ENCODE assay signal across 11 mouse cellular contexts in genomic region chr7:132724501-132725062, GRCm38 (mm10).
DNase-seq lines count a peak whose midpoint lies in the region; ATAC-seq and TF ChIP-seq lines count a peak whose summit lies in the region.
"Had no signal": no experiment of that assay in that cellular context is flagged by ENCODE, and none has a peak within 500 bp of the region (broad histone marks: within the 10 kb centered on the region; RNA-seq: fewer than 3 reads in every experiment).

No protein-coding gene starts in this region.

- 0 out of 2 replicates have a peak overlapping the region, but pooled peaks have one; percentile 21 for H3K27ac ChIP-seq in intestine, postnatal 0 days (ENCODE audit: low read depth, low read length)
- no peak overlapping the region for H3K27ac ChIP-seq in intestine, embryonic 16.5 days (ENCODE audit: low read length)
- H3K27ac ChIP-seq: embryonic facial prominence, embryonic 12.5 days had no signal

- no peak overlapping the region for H3K4me3 ChIP-seq in intestine, postnatal 0 days (ENCODE audit: low read depth, low read length)
- H3K4me3 ChIP-seq in intestine, embryonic 16.5 days (ENCODE audit: low read length): no peak overlapping the region
- H3K4me3 ChIP-seq: embryonic facial prominence, embryonic 12.5 days had no signal

- H3K9me3 ChIP-seq in intestine, postnatal 0 days (ENCODE audit: control insufficient read depth): no peaks in the 10 kb centered on the region
- H3K9me3 ChIP-seq in intestine, embryonic 16.5 days (ENCODE audit: control insufficient read depth, low read length): no peaks in the 10 kb centered on the region
- H3K9me3 ChIP-seq: embryonic facial prominence, embryonic 12.5 days had no signal

- 0 out of 2 replicates have a peak, but pooled peaks cover 4% of the 10 kb centered on the region for H3K4me1 ChIP-seq in intestine, postnatal 0 days (replicated peaks; ENCODE audit: control insufficient read depth, insufficient read depth, low read length)
- peaks cover 4% of the 10 kb centered on the region for H3K4me1 ChIP-seq in intestine, embryonic 16.5 days (ENCODE audit: control insufficient read depth, insufficient read depth, low read length)

- 84% methylated on average over 5 of the region's 5 CpGs for WGBS in intestine, postnatal 0 days
- 85% methylated on average over 5 of the region's 5 CpGs for WGBS in intestine, embryonic 16.5 days

- H3K27me3 ChIP-seq in intestine, postnatal 0 days (replicated peaks; ENCODE audit: control insufficient read depth, insufficient read depth, low read length): no peaks in the 10 kb centered on the region
- no peaks in the 10 kb centered on the region for H3K27me3 ChIP-seq in intestine, embryonic 16.5 days (replicated peaks; ENCODE audit: control insufficient read depth, insufficient read depth, low read length)
- H3K27me3 ChIP-seq: embryonic facial prominence, embryonic 12.5 days had no signal

- no peak for ATAC-seq in intestine, postnatal 0 days
- ATAC-seq in intestine, embryonic 16.5 days: no peak
- ATAC-seq in granulocyte monocyte progenitor cell, adult 5-6 weeks (replicated peaks; ENCODE audit: poor library complexity, severe bottlenecking): 0 out of 2 replicates have a peak, but pooled peaks have one; percentile 15
- no peak for ATAC-seq in erythroid progenitor cell, adult 5-6 weeks (replicated peaks; ENCODE audit: low FRiP score, poor library complexity, severe bottlenecking)

- H3K36me3 ChIP-seq in intestine, postnatal 0 days (ENCODE audit: control insufficient read depth, insufficient read depth): peaks cover 8% of the 10 kb centered on the region; the same call in 1 of the 2 replicates
- H3K36me3 ChIP-seq in intestine, embryonic 16.5 days (ENCODE audit: control insufficient read depth, insufficient read depth, low read length): no peaks in the 10 kb centered on the region
- H3K36me3 ChIP-seq: embryonic facial prominence, embryonic 12.5 days had no signal

- no peak overlapping the region for H3K4me2 ChIP-seq in intestine, postnatal 0 days (replicated peaks; ENCODE audit: low read depth)
- no peak overlapping the region for H3K4me2 ChIP-seq in intestine, embryonic 16.5 days (ENCODE audit: low read depth, low read length)
- H3K4me2 ChIP-seq: embryonic facial prominence, embryonic 12.5 days had no signal

- peak; percentile 54 for DNase-seq in cerebellum, adult 11 months
- DNase-seq in cerebellum, postnatal 36 days: no peak
- DNase-seq in lung, postnatal 14 days: peak; percentile 81
- no peak for DNase-seq in left cerebral cortex, postnatal 25 days (ENCODE audit: low spot score in 2 of 2)
- DNase-seq: layer of hippocampus, postnatal 36 days; right cerebral cortex, postnatal 14 days had no signal

- intact Hi-C loops in left cerebral cortex, postnatal 25 days (cut with DNase I): no loop called here

- no peak overlapping the region for H3K9ac ChIP-seq in intestine, postnatal 0 days (ENCODE audit: low read depth, low read length)
- no peak overlapping the region for H3K9ac ChIP-seq in intestine, embryonic 16.5 days (ENCODE audit: low read depth, low read length)
- H3K9ac ChIP-seq: embryonic facial prominence, embryonic 12.5 days had no signal

- TF ChIP-seq CTCF in intestine, postnatal 0 days (IDR thresholded peaks at IDR 0.05; ENCODE audit: low read depth): no peak

Comparison
In these comparisons a context has a peak if more than half of its experiments do, and no peak if none do; other contexts are left out.
1. DNase-seq: peak in cerebellum, adult 11 months (single experiment) and lung, postnatal 14 days (single experiment); none in cerebellum, postnatal 36 days (0 of 2) and left cerebral cortex, postnatal 25 days (0 of 2).